ENCODE assay signal across 8 mouse cellular contexts in genomic region chr3:100932077-100932944, GRCm38 (mm10). TPM values are rescaled to one million over a fixed set of nuclear protein-coding genes. Genes with fewer than 3 reads are reported as not detected.
DNase-seq lines count a peak whose midpoint lies in the region; ATAC-seq and TF ChIP-seq lines count a peak whose summit lies in the region.
"Had no signal": no experiment of that assay in that cellular context is flagged by ENCODE, and none has a peak within 500 bp of the region (broad histone marks: within the 10 kb centered on the region; RNA-seq: fewer than 3 reads in every experiment).

No protein-coding gene starts in this region.

- no peaks in the 10 kb centered on the region for H3K27me3 ChIP-seq in kidney, adult 2 months (replicated peaks; ENCODE audit: control insufficient read depth, insufficient read depth, low read length)
- no peaks in the 10 kb centered on the region for H3K27me3 ChIP-seq in E14TG2a.4 (ENCODE audit: insufficient read depth, low read length)
- H3K27me3 ChIP-seq in midbrain, embryonic 16.5 days (ENCODE audit: control insufficient read depth, insufficient read depth, low read depth, low read length), result no peaks in the 10 kb centered on the region
- H3K27me3 ChIP-seq: forebrain, embryonic 15.5 days had no signal

- H3K27ac ChIP-seq in kidney, adult 2 months (ENCODE audit: insufficient read depth, low read depth, low read length), result no peak overlapping the region
- no peak overlapping the region for H3K27ac ChIP-seq in midbrain, embryonic 16.5 days (ENCODE audit: low read length)
- H3K27ac ChIP-seq: forebrain, embryonic 15.5 days had no signal

- H3K4me3 ChIP-seq in kidney, adult 2 months (ENCODE audit: insufficient read depth, low read depth, low read length), result no peak overlapping the region
- peak overlapping the region; percentile 58 for H3K4me3 ChIP-seq in E14TG2a.4 (replicated peaks; ENCODE audit: low read length)
- no peak overlapping the region for H3K4me3 ChIP-seq in midbrain, embryonic 16.5 days (ENCODE audit: low read depth, low read length)
- H3K4me3 ChIP-seq: forebrain, embryonic 15.5 days had no signal

- H3K9ac ChIP-seq in midbrain, embryonic 16.5 days (ENCODE audit: low read depth, low read length), result no peak overlapping the region
- H3K9ac ChIP-seq: forebrain, embryonic 15.5 days had no signal

- H3K4me2 ChIP-seq in midbrain, embryonic 16.5 days (ENCODE audit: low read length), result no peak overlapping the region
- H3K4me2 ChIP-seq: forebrain, embryonic 15.5 days had no signal

- no peak for ATAC-seq in midbrain, embryonic 16.5 days
- ATAC-seq: forebrain, embryonic 15.5 days had no signal

- WGBS in kidney, adult 2 months, result 78% methylated on average over 11 of the region's 11 CpGs
- 78% methylated on average over 11 of the region's 11 CpGs for WGBS in midbrain, embryonic 16.5 days

- no peak for DNase-seq in kidney, adult 2 months
- DNase-seq in kidney, postnatal 14 days, result no peak
- peak; percentile 93 for DNase-seq in R1 (ENCODE audit: low read depth, low spot score)
- DNase-seq in lung, postnatal 36 days, result peak; percentile 22
- DNase-seq in layer of hippocampus, adult 9-11 months, result no peak

- peak; percentile 29; the same call in 1 of the 2 replicates for TF ChIP-seq CTCF in kidney, adult 2 months (conservative IDR thresholded peaks at IDR 0.05; ENCODE audit: insufficient read depth, insufficient read length, low read depth, low read length)
- peak; percentile 74 for TF ChIP-seq CTCF in E14TG2a.4 (conservative IDR thresholded peaks at IDR 0.05; ENCODE audit: low read length)

- H3K9me3 ChIP-seq in E14TG2a.4 (ENCODE audit: low read length), result no peaks in the 10 kb centered on the region
- H3K9me3 ChIP-seq in midbrain, embryonic 16.5 days (replicated peaks; ENCODE audit: control insufficient read depth, low read length, poor library complexity, severe bottlenecking), result no peaks in the 10 kb centered on the region
- H3K9me3 ChIP-seq: forebrain, embryonic 15.5 days had no signal

- TF ChIP-seq POLR2A in kidney, adult 2 months (IDR thresholded peaks at IDR 0.05; ENCODE audit: low read depth, low read length), result no peak

- H3K4me1 ChIP-seq in kidney, adult 2 months (ENCODE audit: control insufficient read depth, insufficient read depth, low read length), result no peaks in the 10 kb centered on the region
- H3K4me1 ChIP-seq in E14TG2a.4 (replicated peaks; ENCODE audit: low read depth, low read length), result peaks cover 52% of the 10 kb centered on the region
- no peaks in the 10 kb centered on the region for H3K4me1 ChIP-seq in midbrain, embryonic 16.5 days (ENCODE audit: control insufficient read depth, insufficient read depth, low read length)
- H3K4me1 ChIP-seq: forebrain, embryonic 15.5 days had no signal

- no peaks in the 10 kb centered on the region for H3K36me3 ChIP-seq in kidney, adult 2 months (ENCODE audit: control insufficient read depth, insufficient read depth, low read length)
- peaks cover 54% of the 10 kb centered on the region for H3K36me3 ChIP-seq in E14TG2a.4 (ENCODE audit: insufficient read depth, low read length)
- H3K36me3 ChIP-seq in midbrain, embryonic 16.5 days (ENCODE audit: control insufficient read depth, insufficient read depth, low read length), result peaks cover 44% of the 10 kb centered on the region

RNA-seq across cellular contexts. Expression of gene Trim45, which starts 10.3 kb away (rescaled TPM):
- 1.7 and 1.9 TPM in 2 replicates for polyA plus RNA-seq in kidney, adult 2 months (2012; rRNA removed)
- 7.9 and 8.6 TPM in 2 replicates for polyA plus RNA-seq in midbrain, embryonic 16.5 days (2015; fragmentation: Nextera tagmentation; extraction: Ambion mirVana)

RNA-seq across cellular contexts. Expression of gene Ttf2, which starts 37.2 kb away (rescaled TPM):
- 2.6 and 3.2 TPM in 2 replicates for polyA plus RNA-seq in kidney, adult 2 months (2012; rRNA removed)
- 2.7 and 3.1 TPM in 2 replicates for polyA plus RNA-seq in midbrain, embryonic 16.5 days (2015; fragmentation: Nextera tagmentation; extraction: Ambion mirVana)

Comparison
In these comparisons a context has a peak if more than half of its experiments do, and no peak if none do; other contexts are left out.
1. DNase-seq: peak in R1 (single experiment) and lung, postnatal 36 days (single experiment); none in kidney, adult 2 months (single experiment), kidney, postnatal 14 days (single experiment) and layer of hippocampus, adult 9-11 months (single experiment).